Mouse (Mus musculus): Measurements from ENCODE around the gene Crim1.
A peak's percentile ranks its signal among the peaks of the same experiment; 100 is the strongest.

Gene Crim1

GRCm38 (mm10) chr17:78286021-78286420, 86.0 kb downstream of the Crim1 start:
- DNase-seq (ENCODE audit: low read depth, low spot score) = no peak

DNA sequence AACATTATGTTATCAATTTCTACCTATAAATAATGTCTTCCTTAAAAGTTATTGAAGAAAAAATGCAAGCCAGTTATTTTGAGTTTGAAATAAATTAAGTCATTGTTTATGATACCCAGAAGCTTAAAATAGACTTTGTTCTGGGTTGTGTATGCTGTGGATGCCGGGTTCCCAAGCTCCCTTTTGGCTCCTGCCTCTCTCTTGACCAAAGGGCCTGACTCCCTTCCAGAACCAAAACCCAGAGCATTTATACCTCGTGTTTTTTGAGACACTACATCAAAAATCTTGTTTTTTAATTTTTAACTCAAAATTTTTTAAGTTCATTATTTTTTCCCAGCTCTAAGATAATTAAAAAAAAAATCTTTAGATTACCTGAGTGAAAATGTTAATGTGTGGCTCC, 87.3 kb downstream of the Crim1 start:
- DNase-seq (ENCODE audit: low read depth, low spot score) = no peak

DNA sequence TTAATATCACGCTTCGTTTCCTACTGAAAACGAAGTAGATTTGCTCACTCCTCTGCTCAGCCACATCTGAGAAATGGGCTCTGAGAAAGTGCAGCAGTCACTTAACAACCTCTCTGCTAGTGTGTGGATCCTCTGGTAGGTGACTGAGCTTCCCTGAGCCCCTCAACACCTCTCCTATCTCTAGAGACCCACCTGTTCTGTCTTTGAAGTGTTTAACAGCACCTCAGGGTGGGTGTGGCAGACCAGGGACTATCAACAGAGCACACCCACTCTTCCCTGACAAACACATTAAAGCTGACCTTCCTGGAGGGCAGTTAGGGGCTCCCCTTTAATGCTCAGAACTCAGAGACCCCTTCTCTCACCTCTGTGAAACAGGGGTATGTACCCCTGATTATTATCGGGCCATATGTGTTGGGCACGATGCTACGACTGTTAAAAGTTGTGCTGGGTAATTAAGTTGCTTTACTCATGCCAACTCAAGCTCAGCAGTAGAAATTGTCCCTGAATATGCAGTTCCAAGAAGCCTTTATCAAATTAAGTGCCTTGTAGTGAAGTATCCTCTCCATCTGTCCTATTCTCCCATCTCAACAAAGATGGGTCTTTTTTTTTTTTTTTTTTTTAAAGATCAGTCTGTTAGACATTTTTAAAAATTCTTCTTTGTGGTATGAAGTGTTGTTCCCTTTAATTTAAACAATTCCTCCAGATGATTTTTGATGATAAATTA, 90.3 kb downstream of the Crim1 start:
- DNase-seq (ENCODE audit: low read depth, low spot score) = no peak

GRCm38 (mm10) chr17:78291030-78291429, 91.0 kb downstream of the Crim1 start:
- DNase-seq (ENCODE audit: low read depth, low spot score) = no peak

DNA sequence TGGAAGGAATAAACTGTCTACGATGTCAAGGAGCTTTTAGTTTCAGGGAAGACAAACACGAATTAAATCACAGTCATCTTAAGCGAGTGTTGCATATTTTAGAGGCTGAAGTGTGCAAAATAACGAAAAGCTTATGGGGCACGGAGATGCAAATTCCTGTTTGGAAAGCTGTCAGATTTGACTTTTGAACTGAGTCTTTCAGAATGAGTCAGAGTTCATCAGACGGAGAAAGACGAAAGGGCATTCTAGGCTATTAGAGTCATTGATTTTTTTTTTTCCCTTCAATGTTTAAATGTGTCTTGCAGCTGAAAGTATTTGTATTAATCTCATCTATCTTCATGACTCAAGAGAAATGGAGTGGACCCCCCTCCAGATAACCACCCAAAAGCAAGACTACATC, 92.3 kb downstream of the Crim1 start:
- DNase-seq (ENCODE audit: low read depth, low spot score) = no peak

GRCm38 (mm10) chr17:78292827-78293488, 92.9 kb downstream of the Crim1 start:
- no peak for DNase-seq (ENCODE audit: low read depth, low spot score)

GRCm38 (mm10) chr17:78295979-78296378, 95.9 kb downstream of the Crim1 start:
- no peak for DNase-seq (ENCODE audit: low read depth, low spot score)

DNA sequence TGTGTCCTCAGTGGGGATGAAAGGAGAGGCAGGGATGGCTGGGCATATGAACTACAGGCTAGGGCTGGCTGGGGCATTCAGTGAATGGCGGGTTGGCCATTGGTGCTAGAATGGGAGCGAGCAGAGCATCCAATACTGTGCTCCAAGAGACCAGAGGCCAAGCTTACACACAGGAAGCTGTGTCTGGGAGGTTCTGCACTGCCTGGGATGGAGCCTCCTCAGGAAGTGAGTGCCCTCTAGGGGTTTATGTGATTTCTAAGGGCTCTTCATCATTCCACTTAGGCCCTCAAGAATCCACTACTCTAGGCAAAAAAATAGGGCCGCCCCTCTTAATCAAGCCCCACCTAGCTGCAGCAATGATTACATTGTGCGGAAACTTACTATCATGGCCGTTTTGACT, 98.1 kb downstream of the Crim1 start:
- DNase-seq (ENCODE audit: low read depth, low spot score) = no peak

DNA sequence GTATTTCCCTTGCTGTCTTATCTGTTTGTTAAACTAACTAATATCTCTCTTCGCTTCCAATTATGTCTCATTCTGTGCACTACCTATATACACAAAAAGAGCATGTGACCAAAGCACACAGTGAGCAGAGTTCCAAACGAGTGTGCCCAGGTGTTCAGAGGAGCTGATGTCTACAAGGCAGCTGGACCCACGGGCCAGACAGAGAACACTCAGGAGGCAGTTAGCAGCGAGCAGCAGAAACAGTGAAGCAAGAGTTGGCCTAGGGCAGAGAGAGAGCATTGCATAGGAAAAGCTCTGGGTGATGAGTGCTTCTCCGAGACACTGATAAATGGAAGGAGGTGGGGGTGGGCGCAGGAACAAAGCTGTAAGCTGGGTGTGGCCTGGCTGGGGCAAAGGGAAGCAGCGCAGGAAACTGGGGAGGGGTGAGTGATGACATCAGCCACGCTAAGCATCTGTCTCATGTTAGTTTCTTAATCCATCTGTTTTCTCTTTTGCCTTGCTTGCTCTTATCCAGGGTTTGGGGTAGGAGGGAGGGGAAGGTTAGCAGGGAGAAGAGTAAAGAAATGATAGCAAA, 99.0 kb downstream of the Crim1 start:
- DNase-seq (ENCODE audit: low read depth, low spot score) = peak; percentile 55

- DNase-seq (ENCODE audit: low read depth, low spot score) = no peak
Observed at GRCm38 (mm10) chr17:78303053-78303452, 103.0 kb downstream of the Crim1 start.

DNA sequence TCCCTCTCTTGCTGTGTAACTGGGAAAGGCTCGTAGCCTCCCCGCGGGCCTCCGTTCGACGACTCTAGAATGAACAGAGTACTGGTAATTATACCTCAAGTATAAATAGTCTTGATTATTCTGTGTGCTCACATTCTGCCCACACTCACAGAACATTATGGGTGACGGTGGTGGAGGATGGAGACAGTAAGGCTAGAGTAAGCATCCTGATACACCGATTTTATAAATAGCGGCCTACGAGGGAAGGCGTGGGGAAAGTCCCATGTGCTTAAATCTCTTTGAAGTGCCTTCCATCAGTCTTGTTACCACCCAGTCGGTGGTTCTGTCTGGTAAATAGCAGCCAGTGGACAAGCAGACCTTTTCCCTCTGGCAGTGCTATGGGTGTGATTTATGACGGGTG, 104.0 kb downstream of the Crim1 start:
- DNase-seq (ENCODE audit: low read depth, low spot score) = no peak

- no peak for DNase-seq (ENCODE audit: low read depth, low spot score)
Observed at GRCm38 (mm10) chr17:78306434-78306833, 106.4 kb downstream of the Crim1 start.

GRCm38 (mm10) chr17:78308221-78308620, 108.2 kb downstream of the Crim1 start:
- no peak for DNase-seq (ENCODE audit: low read depth, low spot score)

GRCm38 (mm10) chr17:78313006-78313405, 113.0 kb downstream of the Crim1 start:
- no peak for DNase-seq (ENCODE audit: low read depth, low spot score)

DNA sequence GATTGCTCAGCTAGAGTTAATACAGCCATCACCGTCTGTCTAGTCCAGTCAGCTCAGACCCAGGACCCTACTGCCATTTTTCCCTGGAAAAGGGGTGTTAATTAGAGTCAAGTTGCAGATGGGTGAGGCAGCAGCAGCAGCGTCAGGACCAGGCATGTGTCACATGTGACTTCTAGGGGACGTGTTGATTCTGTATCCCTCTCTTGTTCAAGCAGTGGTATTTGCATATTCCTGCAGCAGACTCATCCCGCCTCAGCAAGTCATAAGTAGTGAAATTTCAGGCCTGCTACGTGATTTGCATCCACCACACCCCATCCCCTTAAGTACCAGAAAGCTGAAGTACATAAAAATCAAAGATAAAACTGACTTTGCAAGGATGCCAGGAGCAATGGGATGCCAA, 113.6 kb downstream of the Crim1 start:
- no peak for DNase-seq (ENCODE audit: low read depth, low spot score)

DNA sequence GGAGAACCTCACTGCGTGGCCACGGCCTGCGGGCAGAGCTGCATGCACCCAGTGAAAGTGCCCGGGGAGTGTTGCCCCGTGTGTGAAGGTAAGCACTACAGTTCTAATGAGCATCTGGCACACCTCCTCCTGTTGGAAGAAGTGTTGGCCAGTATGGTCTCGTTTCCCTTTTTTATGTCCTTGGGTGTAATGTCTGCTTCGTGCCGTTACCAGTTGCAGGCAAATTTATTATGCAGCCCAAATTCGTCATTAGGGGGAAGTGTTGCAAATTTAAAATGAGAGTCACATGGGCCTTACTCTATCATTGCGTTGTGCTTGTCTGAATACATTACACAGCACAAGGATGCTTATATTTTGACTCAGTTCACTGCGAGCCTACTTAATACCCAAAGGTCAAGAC, 115.6 kb downstream of the Crim1 start:
- DNase-seq (ENCODE audit: low read depth, low spot score) = no peak

DNA sequence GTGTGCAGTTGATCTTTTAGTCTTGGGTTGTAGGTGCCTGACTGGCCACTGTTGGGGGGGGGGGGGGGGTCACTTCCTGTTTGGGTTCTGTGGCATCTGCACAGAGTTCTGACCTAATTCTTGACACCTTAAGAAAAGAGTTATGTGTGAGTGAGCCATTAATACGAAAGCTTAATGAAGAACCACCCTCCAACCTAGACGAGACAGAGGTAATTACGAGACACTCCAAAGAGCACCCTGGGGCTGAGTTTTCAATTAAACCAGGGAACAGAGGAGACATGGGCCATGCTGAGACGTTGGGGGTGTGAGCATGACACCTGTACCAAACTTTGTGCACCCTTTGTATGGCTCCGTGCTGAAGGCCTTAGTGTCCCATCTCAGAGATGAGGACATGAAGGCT, 117.3 kb downstream of the Crim1 start:
- DNase-seq (ENCODE audit: low read depth, low spot score) = no peak

DNA sequence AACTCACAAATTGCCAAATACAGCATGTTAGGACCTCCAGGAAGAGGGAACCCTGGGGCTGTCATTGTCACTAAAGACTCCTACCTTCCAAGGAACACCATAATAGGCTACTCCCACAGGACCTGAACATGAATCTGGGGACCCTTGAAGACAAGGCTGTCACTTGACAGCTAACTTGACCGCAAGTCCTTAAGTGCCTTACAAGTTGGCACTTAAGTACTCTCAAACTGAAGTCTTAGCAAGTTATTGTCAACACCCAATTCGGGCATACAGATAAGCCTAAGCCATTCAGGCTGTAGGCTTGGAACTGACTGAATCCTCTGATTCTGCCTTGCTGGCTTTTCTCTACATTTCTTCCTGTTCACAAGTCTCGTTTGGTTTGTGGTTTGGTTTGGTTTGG, 118.8 kb downstream of the Crim1 start:
- no peak for DNase-seq (ENCODE audit: low read depth, low spot score)

DNA sequence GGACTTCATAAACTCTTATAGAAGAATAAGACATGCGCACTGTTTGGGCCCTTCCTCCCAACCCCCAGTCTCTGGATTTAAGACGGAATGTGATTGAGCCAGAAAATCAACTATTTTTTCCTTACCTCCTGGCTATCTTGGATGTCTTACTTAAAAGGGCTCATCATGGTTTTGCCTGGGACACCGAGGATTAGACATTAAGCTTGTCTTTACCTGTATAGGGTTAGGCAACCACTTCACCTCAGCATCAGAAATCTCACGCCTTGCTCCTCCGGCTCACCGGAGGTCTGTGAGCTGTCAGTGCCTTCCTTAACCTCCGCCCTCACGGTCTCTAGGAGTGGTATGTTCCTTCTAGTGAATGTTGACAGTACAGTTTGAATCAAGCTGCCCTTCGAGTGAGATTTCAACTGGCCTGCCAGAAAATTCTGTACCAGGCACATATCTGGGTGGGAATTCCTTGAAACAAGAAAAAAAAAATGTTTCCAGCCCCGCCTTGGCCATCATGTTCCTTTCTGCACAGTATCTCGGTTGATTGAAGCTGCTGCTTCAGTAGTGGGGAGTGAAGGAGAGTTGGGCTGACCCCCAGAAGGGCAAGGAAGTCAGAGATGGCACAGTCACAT, 121.3 kb downstream of the Crim1 start:
- no peak for DNase-seq (ENCODE audit: low read depth, low spot score)

GRCm38 (mm10) chr17:78322369-78323335, 122.6 kb downstream of the Crim1 start:
- peak; percentile 27 for DNase-seq (ENCODE audit: low read depth, low spot score)

GRCm38 (mm10) chr17:78325761-78326332, 125.8 kb downstream of the Crim1 start:
- DNase-seq (ENCODE audit: low read depth, low spot score) = no peak
